Mouse (Mus musculus) stomach, adult 2 months (tissue): ENCODE measurements around the gene Ggta1. TPM values are rescaled to one million over a fixed set of nuclear protein-coding genes. Genes with fewer than 3 reads are reported as not detected.

Source experiments
- polyA plus RNA-seq: library from polyadenylated mRNA; depleted of rRNA; stranded (reverse); fragments of >200 nt; gene quantifications from 2 replicates; pipeline ENCODE4 v1.2.3, GENCODE M21; 2012; rRNA removed

Gene Ggta1
- 2.1 and 3.0 TPM in 2 replicates for polyA plus RNA-seq

GRCm38 (mm10) chr2:35462791-35463281 is at the start of gene Ggta1:
Ggta1 (minus strand) TSS chr2:35463231.

GRCm38 (mm10) chr2:35397096-35397495 is 65.9 kb downstream of the Ggta1 start, which contains the start of gene 4930402F06Rik:
4930402F06Rik (minus strand) TSS chr2:35397175.

GRCm38 (mm10) chr2:35367629-35368028 is 95.4 kb downstream of the Ggta1 start, which contains the start of gene 4930568D16Rik:
4930568D16Rik (minus strand) TSS chr2:35367729.

Other genes with a start within 250 kb of the Ggta1 start
- 620 and 814 TPM in 2 replicates for gene Gsn, start 206.9 kb downstream of the Ggta1 start, polyA plus RNA-seq
- gene Stom, start 126.3 kb downstream of the Ggta1 start, polyA plus RNA-seq = 5.4 and 6.9 TPM in 2 replicates
- not detected in 2 replicates for gene 4930568D16Rik, start 95.5 kb downstream of the Ggta1 start, polyA plus RNA-seq
- gene 4930402F06Rik, start 66.1 kb downstream of the Ggta1 start, polyA plus RNA-seq = not detected in 2 replicates
- gene Dab2ip, start 95.0 kb upstream of the Ggta1 start, polyA plus RNA-seq = 50.0 and 50.2 TPM in 2 replicates